Mouse (Mus musculus) stomach, postnatal 0 days (tissue): Measurements from ENCODE around the gene Sppl3. TPM values are rescaled to one million over a fixed set of nuclear protein-coding genes. Genes with fewer than 3 reads are reported as not detected.

Experiments
- ATAC-seq: fragments of 200-750 bp; cut with Nextera tagmentation; 2 replicates; pipeline ENCODE4 v1.8.0; 2017; ENCODE audit not compliant: low FRiP score, low TSS enrichment
- DNase-seq: peaks from one replicate; pipeline ENCODE4 v3.0.0-alpha.2; 2016; ENCODE audit warnings: low spot score
- H3K27ac ChIP-seq: fragments of 300-500 bp; sonication (generic); replicated peaks from 2 replicates; pipeline ENCODE4 v1.5.1; 2014; ENCODE audit warnings: mild to moderate bottlenecking, control low read depth
- H3K27me3 ChIP-seq: fragments of 300-500 bp; sonication (generic); 2 replicates; pipeline ENCODE4 v1.6.1; 2014; ENCODE audit warnings: low read length; ENCODE audit not compliant: control insufficient read depth, insufficient read depth
- H3K36me3 ChIP-seq: fragments of 300-500 bp; sonication (generic); 2 replicates; pipeline ENCODE4 v1.6.1; 2014; ENCODE audit warnings: low read length, mixed read lengths; ENCODE audit not compliant: control insufficient read depth, insufficient read depth
- H3K4me1 ChIP-seq: fragments of 300-500 bp; sonication (generic); replicated peaks from 2 replicates; pipeline ENCODE4 v1.6.1; 2014; ENCODE audit warnings: antibody characterized with exemption; ENCODE audit not compliant: control insufficient read depth, insufficient read depth
- H3K4me2 ChIP-seq: fragments of 300-500 bp; sonication (generic); replicated peaks from 2 replicates; pipeline ENCODE4 v1.6.1; 2014; ENCODE audit warnings: low read depth, mild to moderate bottlenecking, control low read depth, moderate library complexity
- H3K4me3 ChIP-seq: fragments of 300-500 bp; sonication (generic); 2 replicates; pipeline ENCODE4 v1.5.1; 2014; ENCODE audit warnings: low read depth, low read length, control low read depth
- H3K9ac ChIP-seq: fragments of 300-500 bp; sonication (generic); 2 replicates; pipeline ENCODE4 v1.6.1; 2014; ENCODE audit warnings: mild to moderate bottlenecking, low read length, control low read depth, mixed read lengths
- H3K9me3 ChIP-seq: fragments of 300-500 bp; sonication (generic); 2 replicates; pipeline ENCODE4 v1.6.1; 2016; ENCODE audit warnings: low read length; ENCODE audit not compliant: control insufficient read depth
- CTCF ChIP-seq: IDR thresholded peaks from 2 replicates; pipeline ENCODE4 v1.5.1; 2016; ENCODE audit warnings: antibody characterized with exemption, low read depth, mild to moderate bottlenecking, moderate library complexity
- EP300 ChIP-seq: optimal IDR thresholded peaks from 2 replicates; pipeline ENCODE3; 2016; ENCODE audit warnings: antibody characterized with exemption
- WGBS: fragments of 180-500 bp; shearing (Covaris S2); extraction: QIAGEN DNeasy Blood & Tissue Kit; methylation state at CpG from one replicate; pipeline ENCODE4 v1.1.7; 2014; 5-methylcytosine and 5-hydroxymethylcytosine counted together
- polyA plus RNA-seq: library from polyadenylated mRNA; unstranded; fragments of >200 nt; fragmentation: Nextera tagmentation; extraction: Ambion mirVana; gene quantifications from 2 replicates; pipeline ENCODE4 v1.2.1, GENCODE M21; 2015

Gene Sppl3
- polyA plus RNA-seq, 1 experiment from 2014 or later: 25.2 TPM

DNA sequence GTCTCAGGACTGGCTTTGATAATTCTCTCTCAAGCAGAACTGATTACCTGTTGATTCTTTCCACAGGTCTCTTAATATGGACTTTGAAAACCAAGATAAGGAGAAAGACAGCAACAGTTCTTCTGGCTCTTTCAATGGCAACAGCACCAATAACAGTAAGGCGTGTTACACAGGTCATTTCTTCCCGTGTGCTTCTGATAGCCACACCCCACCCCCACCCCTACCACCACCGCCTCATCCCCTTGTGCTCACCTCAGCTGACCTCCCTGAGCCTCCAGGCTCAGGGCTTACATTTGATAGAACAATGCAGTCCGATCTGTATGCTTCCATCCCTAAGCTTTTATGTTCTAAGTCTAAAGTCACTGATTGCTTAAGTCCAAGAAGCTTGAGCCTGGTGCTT, 63.8 kb downstream of the Sppl3 start:
- no peak for TF ChIP-seq EP300
- ATAC-seq (no peak), DNase-seq (no peak)
- WGBS: 61% methylated on average over 4 of the region's 4 CpGs
- Histone ChIP-seq H3K27me3 (no peaks in the 10 kb centered on the region), H3K9me3 (no peaks in the 10 kb centered on the region), H3K4me1 (peaks cover 7% of the 10 kb centered on the region; the same call in 1 of the 2 replicates), H3K27ac (no peak overlapping the region), H3K4me2 (no peak overlapping the region), H3K9ac (no peak overlapping the region), H3K4me3 (no peak overlapping the region), H3K36me3 (peaks cover 5% of the 10 kb centered on the region)

DNA sequence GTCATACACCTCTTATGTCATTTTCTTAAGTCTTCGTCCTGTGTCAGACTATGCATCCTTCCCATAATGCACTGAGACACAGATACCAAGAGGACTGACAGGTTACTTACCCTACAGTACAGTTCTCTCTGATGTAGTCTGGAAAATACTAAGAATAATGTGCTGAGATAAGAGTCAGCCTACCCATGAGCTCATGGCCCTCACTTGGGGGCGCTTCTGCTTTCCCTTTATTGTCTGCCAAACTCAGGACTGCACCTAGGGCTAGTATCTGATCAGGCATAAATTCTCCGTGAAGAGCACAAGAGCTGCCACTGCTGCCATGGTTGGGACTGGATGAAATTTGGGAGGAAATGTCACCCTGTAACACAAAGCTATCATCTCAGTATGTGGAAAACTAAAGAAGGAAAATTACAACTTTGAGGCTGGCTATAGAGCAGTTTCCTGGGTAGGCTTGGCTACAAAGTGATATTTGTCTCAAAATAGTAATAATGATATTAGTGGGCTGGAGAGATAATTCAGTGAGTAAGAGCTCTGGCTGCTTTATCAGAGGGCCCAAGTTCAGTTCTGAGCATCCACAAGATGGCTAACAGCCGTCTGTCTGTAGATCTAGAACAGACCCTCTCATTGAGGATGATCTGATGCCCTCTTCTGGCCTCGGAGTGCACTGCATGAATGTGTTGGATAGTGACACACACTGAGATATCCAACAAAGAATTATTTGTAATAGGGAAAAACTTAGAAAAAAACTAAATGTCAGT, 65.4 kb downstream of the Sppl3 start:
- TF ChIP-seq EP300 (no peak), CTCF (peak; percentile 83)
- ATAC-seq (no peak), DNase-seq (peak; percentile 71)
- Histone ChIP-seq H3K4me2 (no peak overlapping the region), H3K27me3 (no peaks in the 10 kb centered on the region), H3K4me3 (no peak overlapping the region), H3K4me1 (peaks cover 7% of the 10 kb centered on the region; the same call in 1 of the 2 replicates), H3K9ac (no peak overlapping the region), H3K36me3 (peaks cover 5% of the 10 kb centered on the region), H3K27ac (no peak overlapping the region), H3K9me3 (no peaks in the 10 kb centered on the region)
- 57% methylated on average over 5 of the region's 5 CpGs for WGBS

DNA sequence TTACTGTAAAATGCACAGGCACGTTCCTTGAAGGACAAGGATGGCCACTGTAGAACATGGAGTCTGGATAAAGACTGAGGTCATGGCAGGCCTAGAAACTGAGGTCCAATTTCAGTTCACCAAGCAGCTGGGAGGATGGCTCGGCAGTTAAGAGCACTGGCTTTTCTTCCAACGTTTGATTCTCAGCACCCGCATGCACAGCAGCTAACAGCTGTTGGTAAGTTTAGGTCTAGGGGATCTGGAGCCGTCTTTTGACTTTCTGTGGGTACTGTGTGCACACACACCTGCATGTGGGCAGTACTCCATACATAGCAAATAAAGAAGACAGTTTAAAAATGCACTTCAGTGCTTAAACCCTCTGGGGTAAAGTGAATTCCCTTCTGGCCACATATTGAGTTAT, 70.7 kb downstream of the Sppl3 start:
- 81% methylated on average over 5 of the region's 5 CpGs for WGBS
- Histone ChIP-seq H3K4me1 (no peaks in the 10 kb centered on the region), H3K4me2 (no peak overlapping the region), H3K27ac (no peak overlapping the region), H3K9me3 (no peaks in the 10 kb centered on the region), H3K36me3 (peaks cover 7% of the 10 kb centered on the region; the same call in 1 of the 2 replicates), H3K4me3 (no peak overlapping the region), H3K9ac (no peak overlapping the region), H3K27me3 (no peaks in the 10 kb centered on the region)
- TF ChIP-seq EP300 (no peak), CTCF (no peak)
- ATAC-seq (no peak), DNase-seq (no peak)

DNA sequence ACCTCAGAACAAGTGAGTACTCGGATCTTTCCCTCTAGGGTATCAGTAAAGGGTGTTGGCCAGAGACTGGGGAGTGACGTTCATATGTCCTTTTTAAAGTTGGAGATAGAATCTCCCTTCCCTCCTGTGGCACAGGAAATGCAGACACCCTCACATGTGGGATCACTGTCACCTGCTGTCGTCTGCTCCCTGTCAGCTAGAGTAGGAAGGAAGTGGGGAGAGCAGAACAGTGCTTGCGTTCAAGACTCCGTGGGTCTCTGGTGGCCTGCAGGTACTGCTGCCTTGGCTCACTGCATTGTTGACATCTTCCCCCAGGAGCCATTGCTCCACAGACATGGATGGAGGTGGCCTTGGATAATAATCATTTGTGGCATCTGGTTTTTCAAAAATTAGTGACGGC, 72.6 kb downstream of the Sppl3 start:
- H3K27me3 ChIP-seq: no peaks in the 10 kb centered on the region
- no peak overlapping the region for H3K27ac ChIP-seq
- H3K4me1 ChIP-seq: no peaks in the 10 kb centered on the region
- no peak overlapping the region for H3K4me3 ChIP-seq
- WGBS: 91% methylated on average over 6 of the region's 6 CpGs
- no peak for ATAC-seq
- no peak for DNase-seq
- H3K9ac ChIP-seq: no peak overlapping the region
- peaks cover 12% of the 10 kb centered on the region for H3K36me3 ChIP-seq
- H3K9me3 ChIP-seq: no peaks in the 10 kb centered on the region
- no peak overlapping the region for H3K4me2 ChIP-seq
- TF ChIP-seq EP300: no peak
- no peak for TF ChIP-seq CTCF

DNA sequence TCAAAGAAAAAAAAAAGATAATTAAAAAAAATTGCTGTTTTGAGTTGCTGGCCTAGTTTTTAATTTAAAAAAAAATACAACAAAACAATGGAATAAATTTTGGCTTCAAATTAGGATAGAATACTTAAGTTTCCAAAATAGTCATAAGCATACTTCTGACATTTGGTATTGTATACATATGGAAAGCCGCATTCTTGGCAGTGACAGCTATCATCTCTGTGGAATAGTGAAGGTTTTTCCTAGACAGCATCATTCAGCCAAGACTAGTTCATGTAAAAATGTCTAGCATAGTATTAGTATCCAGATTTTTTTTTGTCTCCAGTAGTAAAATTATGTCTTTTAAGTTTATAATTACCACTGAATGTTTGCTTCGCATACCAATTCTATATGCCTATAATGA, 74.7 kb downstream of the Sppl3 start:
- WGBS: 95% methylated on average over 2 of the region's 2 CpGs
- no peaks in the 10 kb centered on the region for H3K4me1 ChIP-seq
- H3K9me3 ChIP-seq: no peaks in the 10 kb centered on the region
- no peak overlapping the region for H3K27ac ChIP-seq
- H3K4me2 ChIP-seq: no peak overlapping the region
- ATAC-seq: no peak
- no peak for DNase-seq
- peaks cover 26% of the 10 kb centered on the region for H3K36me3 ChIP-seq
- no peak for TF ChIP-seq CTCF
- TF ChIP-seq EP300: no peak
- no peak overlapping the region for H3K4me3 ChIP-seq
- no peak overlapping the region for H3K9ac ChIP-seq
- H3K27me3 ChIP-seq: no peaks in the 10 kb centered on the region

DNA sequence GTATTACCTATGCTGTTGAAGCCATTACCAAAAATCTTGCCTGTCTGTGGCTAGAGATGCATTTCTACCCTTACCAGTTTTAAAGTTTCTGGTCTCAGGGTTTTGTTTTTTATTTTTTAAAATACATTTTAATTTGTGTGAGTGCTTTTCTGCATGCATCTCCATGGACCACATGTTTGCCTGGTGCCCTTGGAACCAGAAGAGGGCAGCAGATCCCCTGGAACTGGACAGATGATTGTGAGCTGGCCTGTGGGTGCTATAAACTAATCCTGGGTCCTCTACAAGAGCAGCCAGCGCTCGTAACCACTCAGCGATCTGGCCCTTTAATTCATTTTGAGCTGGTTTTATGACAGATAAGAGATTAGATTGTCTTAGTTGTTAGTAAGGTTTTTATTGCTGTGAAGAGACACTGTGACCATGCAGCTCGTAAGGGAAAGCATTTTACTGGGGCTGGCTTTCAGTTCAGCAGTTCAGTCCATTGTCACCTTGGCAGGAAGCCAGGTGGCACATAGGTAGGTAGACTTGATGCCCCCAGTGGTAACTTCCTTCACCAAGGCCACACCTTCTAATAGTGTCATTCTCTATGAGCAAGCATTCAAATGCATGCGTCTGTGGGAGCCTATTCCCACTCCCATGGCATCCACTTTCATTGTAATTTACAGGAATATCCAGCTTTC, 78.8 kb downstream of the Sppl3 start:
- no peaks in the 10 kb centered on the region for H3K27me3 ChIP-seq
- H3K36me3 ChIP-seq: peaks cover 19% of the 10 kb centered on the region
- TF ChIP-seq EP300: no peak
- peak; percentile 47 for TF ChIP-seq CTCF
- H3K9ac ChIP-seq: no peak overlapping the region
- H3K4me3 ChIP-seq: no peak overlapping the region
- ATAC-seq (no peak), DNase-seq (no peak)
- no peaks in the 10 kb centered on the region for H3K9me3 ChIP-seq
- 95% methylated on average over 5 of the region's 5 CpGs for WGBS
- H3K4me2 ChIP-seq: no peak overlapping the region
- H3K27ac ChIP-seq: no peak overlapping the region
- H3K4me1 ChIP-seq: no peaks in the 10 kb centered on the region
